Mouse (Mus musculus): Measurements from ENCODE around the gene Grifin. TPM values are rescaled to one million over a fixed set of nuclear protein-coding genes. Genes with fewer than 3 reads are reported as not detected.

Grifin gene
- polyA plus RNA-seq, 1 experiment from 2014 or later: 0.27 TPM

- Histone ChIP-seq H3K27me3 (ENCODE audit: insufficient read depth, low read length) (no peaks in the 10 kb centered on the region), H3K4me2 (replicated peaks; ENCODE audit: low read depth, low read length) (no peak overlapping the region), H3K27ac (ENCODE audit: low read length) (no peak overlapping the region), H3K9ac (replicated peaks; ENCODE audit: low read length) (no peak overlapping the region), H3K36me3 (ENCODE audit: insufficient read depth, low read length) (no peaks in the 10 kb centered on the region), H3K9me3 (ENCODE audit: low read length) (no peaks in the 10 kb centered on the region), H3K4me1 (ENCODE audit: insufficient read depth, low read length) (peaks cover 9% of the 10 kb centered on the region), H3K4me3 (ENCODE audit: low read length) (no peak overlapping the region)
- WGBS: 66% methylated on average over 6 of the region's 6 CpGs
- ATAC-seq (ENCODE audit: low FRiP score, low TSS enrichment): no peak
Observed at GRCm38 (mm10) chr5:140572611-140573010, 7.7 kb upstream of the Grifin start.

- no peak overlapping the region for H3K4me2 ChIP-seq (replicated peaks; ENCODE audit: low read depth, low read length)
Observed at GRCm38 (mm10) chr5:140571673-140572072, 6.8 kb upstream of the Grifin start.

GRCm38 (mm10) chr5:140571201-140571600 lies 6.3 kb upstream of the Grifin start:
- no peaks in the 10 kb centered on the region for H3K27me3 ChIP-seq (ENCODE audit: insufficient read depth, low read length)
- 66% methylated on average over 4 of the region's 4 CpGs for WGBS

More at GRCm38 (mm10) chr5:140571673-140572072, 6.8 kb upstream of the Grifin start:
- peaks cover 16% of the 10 kb centered on the region for H3K4me1 ChIP-seq (ENCODE audit: insufficient read depth, low read length)
- no peaks in the 10 kb centered on the region for H3K27me3 ChIP-seq (ENCODE audit: insufficient read depth, low read length)
- no peak for ATAC-seq (ENCODE audit: low FRiP score, low TSS enrichment)
- WGBS: 66% methylated on average over 10 of the region's 10 CpGs
- H3K9ac ChIP-seq (replicated peaks; ENCODE audit: low read length): no peak overlapping the region
- no peak overlapping the region for H3K27ac ChIP-seq (ENCODE audit: low read length)
- H3K4me3 ChIP-seq (ENCODE audit: low read length): no peak overlapping the region
- H3K9me3 ChIP-seq (ENCODE audit: low read length): no peaks in the 10 kb centered on the region
- no peaks in the 10 kb centered on the region for H3K36me3 ChIP-seq (ENCODE audit: insufficient read depth, low read length)

GRCm38 (mm10) chr5:140570223-140570870 lies 5.5 kb upstream of the Grifin start:
- H3K4me3 ChIP-seq (ENCODE audit: low read length): no peak overlapping the region

More at GRCm38 (mm10) chr5:140571201-140571600, 6.3 kb upstream of the Grifin start:
- Histone ChIP-seq H3K9ac (replicated peaks; ENCODE audit: low read length) (no peak overlapping the region), H3K36me3 (ENCODE audit: insufficient read depth, low read length) (no peaks in the 10 kb centered on the region), H3K4me3 (ENCODE audit: low read length) (no peak overlapping the region), H3K27ac (ENCODE audit: low read length) (no peak overlapping the region), H3K9me3 (ENCODE audit: low read length) (no peaks in the 10 kb centered on the region), H3K4me1 (ENCODE audit: insufficient read depth, low read length) (peaks cover 16% of the 10 kb centered on the region), H3K4me2 (replicated peaks; ENCODE audit: low read depth, low read length) (no peak overlapping the region)
- ATAC-seq (ENCODE audit: low FRiP score, low TSS enrichment): no peak

GRCm38 (mm10) chr5:140569032-140569595 lies 4.2 kb upstream of the Grifin start:
- 82% methylated on average over 16 of the region's 16 CpGs for WGBS
- no peak overlapping the region for H3K4me3 ChIP-seq (ENCODE audit: low read length)
- no peaks in the 10 kb centered on the region for H3K27me3 ChIP-seq (ENCODE audit: insufficient read depth, low read length)
- no peak for ATAC-seq (ENCODE audit: low FRiP score, low TSS enrichment)
- no peaks in the 10 kb centered on the region for H3K9me3 ChIP-seq (ENCODE audit: low read length)
- peaks cover 25% of the 10 kb centered on the region for H3K4me1 ChIP-seq (ENCODE audit: insufficient read depth, low read length)
- H3K9ac ChIP-seq (replicated peaks; ENCODE audit: low read length): no peak overlapping the region
- no peak overlapping the region for H3K4me2 ChIP-seq (replicated peaks; ENCODE audit: low read depth, low read length)
- no peaks in the 10 kb centered on the region for H3K36me3 ChIP-seq (ENCODE audit: insufficient read depth, low read length)
- H3K27ac ChIP-seq (ENCODE audit: low read length): no peak overlapping the region

More at GRCm38 (mm10) chr5:140570223-140570870, 5.5 kb upstream of the Grifin start:
- H3K27ac ChIP-seq (ENCODE audit: low read length): no peak overlapping the region
- no peak overlapping the region for H3K9ac ChIP-seq (replicated peaks; ENCODE audit: low read length)
- H3K4me2 ChIP-seq (replicated peaks; ENCODE audit: low read depth, low read length): no peak overlapping the region
- no peaks in the 10 kb centered on the region for H3K36me3 ChIP-seq (ENCODE audit: insufficient read depth, low read length)
- WGBS: 91% methylated on average over 13 of the region's 13 CpGs
- no peak for ATAC-seq (ENCODE audit: low FRiP score, low TSS enrichment)
- no peaks in the 10 kb centered on the region for H3K27me3 ChIP-seq (ENCODE audit: insufficient read depth, low read length)
- H3K4me1 ChIP-seq (ENCODE audit: insufficient read depth, low read length): peaks cover 24% of the 10 kb centered on the region
- H3K9me3 ChIP-seq (ENCODE audit: low read length): no peaks in the 10 kb centered on the region

- peak overlapping the region; percentile 19; the same call in 1 of the 2 replicates for H3K4me2 ChIP-seq (replicated peaks; ENCODE audit: low read depth, low read length)
- H3K4me1 ChIP-seq (ENCODE audit: insufficient read depth, low read length): peaks cover 28% of the 10 kb centered on the region
- H3K9me3 ChIP-seq (ENCODE audit: low read length): no peaks in the 10 kb centered on the region
- H3K4me3 ChIP-seq (ENCODE audit: low read length): no peak overlapping the region
- no peaks in the 10 kb centered on the region for H3K36me3 ChIP-seq (ENCODE audit: insufficient read depth, low read length)
- ATAC-seq (ENCODE audit: low FRiP score, low TSS enrichment): no peak
- H3K27ac ChIP-seq (ENCODE audit: low read length): peak overlapping the region; percentile 21; the same call in 1 of the 2 replicates
- 0 out of 2 replicates have a peak overlapping the region, but pooled peaks have one; percentile 37 for H3K9ac ChIP-seq (replicated peaks; ENCODE audit: low read length)
- 21% methylated on average over 10 of the region's 10 CpGs for WGBS
- no peaks in the 10 kb centered on the region for H3K27me3 ChIP-seq (ENCODE audit: insufficient read depth, low read length)
Observed at GRCm38 (mm10) chr5:140568321-140568970, 3.6 kb upstream of the Grifin start.

- no peaks in the 10 kb centered on the region for H3K9me3 ChIP-seq (ENCODE audit: low read length)
- WGBS: 93% methylated on average over 5 of the region's 5 CpGs
- H3K4me3 ChIP-seq (ENCODE audit: low read length): no peak overlapping the region
- no peaks in the 10 kb centered on the region for H3K36me3 ChIP-seq (ENCODE audit: insufficient read depth, low read length)
- H3K27me3 ChIP-seq (ENCODE audit: insufficient read depth, low read length): no peaks in the 10 kb centered on the region
- no peak overlapping the region for H3K9ac ChIP-seq (replicated peaks; ENCODE audit: low read length)
- H3K4me1 ChIP-seq (ENCODE audit: insufficient read depth, low read length): peaks cover 28% of the 10 kb centered on the region
- ATAC-seq (ENCODE audit: low FRiP score, low TSS enrichment): no peak
- H3K4me2 ChIP-seq (replicated peaks; ENCODE audit: low read depth, low read length): no peak overlapping the region
- H3K27ac ChIP-seq (ENCODE audit: low read length): no peak overlapping the region
Observed at GRCm38 (mm10) chr5:140567751-140568150, 2.9 kb upstream of the Grifin start.

- Histone ChIP-seq H3K36me3 (ENCODE audit: insufficient read depth, low read length) (no peaks in the 10 kb centered on the region), H3K4me1 (ENCODE audit: insufficient read depth, low read length) (peaks cover 28% of the 10 kb centered on the region), H3K4me3 (ENCODE audit: low read length) (no peak overlapping the region), H3K9ac (replicated peaks; ENCODE audit: low read length) (no peak overlapping the region), H3K27me3 (ENCODE audit: insufficient read depth, low read length) (no peaks in the 10 kb centered on the region), H3K9me3 (ENCODE audit: low read length) (no peaks in the 10 kb centered on the region), H3K4me2 (replicated peaks; ENCODE audit: low read depth, low read length) (no peak overlapping the region), H3K27ac (ENCODE audit: low read length) (no peak overlapping the region)
- WGBS: 44% methylated on average over 11 of the region's 11 CpGs
- ATAC-seq (ENCODE audit: low FRiP score, low TSS enrichment): peak; percentile 32
Observed at GRCm38 (mm10) chr5:140567321-140567720, 2.5 kb upstream of the Grifin start.

GRCm38 (mm10) chr5:140566271-140566670 lies 1.4 kb upstream of the Grifin start:
- WGBS: 70% methylated on average over 4 of the region's 4 CpGs
- Histone ChIP-seq H3K27ac (ENCODE audit: low read length) (peak overlapping the region; percentile 68; the same call in 1 of the 2 replicates), H3K36me3 (ENCODE audit: insufficient read depth, low read length) (no peaks in the 10 kb centered on the region), H3K4me3 (ENCODE audit: low read length) (no peak overlapping the region), H3K9me3 (ENCODE audit: low read length) (no peaks in the 10 kb centered on the region), H3K9ac (replicated peaks; ENCODE audit: low read length) (no peak overlapping the region), H3K4me2 (replicated peaks; ENCODE audit: low read depth, low read length) (no peak overlapping the region), H3K4me1 (ENCODE audit: insufficient read depth, low read length) (peaks cover 28% of the 10 kb centered on the region), H3K27me3 (ENCODE audit: insufficient read depth, low read length) (no peaks in the 10 kb centered on the region)
- no peak; the same call in 1 of the 2 replicates for ATAC-seq (ENCODE audit: low FRiP score, low TSS enrichment)

GRCm38 (mm10) chr5:140565856-140566255 lies 985 bp upstream of the Grifin start:
- Histone ChIP-seq H3K36me3 (ENCODE audit: insufficient read depth, low read length) (no peaks in the 10 kb centered on the region), H3K4me3 (ENCODE audit: low read length) (no peak overlapping the region), H3K27me3 (ENCODE audit: insufficient read depth, low read length) (no peaks in the 10 kb centered on the region), H3K4me1 (ENCODE audit: insufficient read depth, low read length) (peaks cover 28% of the 10 kb centered on the region), H3K27ac (ENCODE audit: low read length) (peak overlapping the region; percentile 68; the same call in 1 of the 2 replicates), H3K4me2 (replicated peaks; ENCODE audit: low read depth, low read length) (no peak overlapping the region), H3K9ac (replicated peaks; ENCODE audit: low read length) (no peak overlapping the region), H3K9me3 (ENCODE audit: low read length) (no peaks in the 10 kb centered on the region)
- ATAC-seq (ENCODE audit: low FRiP score, low TSS enrichment): peak; percentile 25
- 61% methylated on average over 6 of the region's 6 CpGs for WGBS
